Mouse (Mus musculus) heart, embryonic 13.5 days (tissue): ENCODE results near the gene Uncx. TPM values are rescaled to one million over a fixed set of nuclear protein-coding genes. Genes with fewer than 3 reads are reported as not detected.

Experiments used
- ATAC-seq: fragments of 200-750 bp; cut with Nextera tagmentation; 2 replicates; pipeline ENCODE4 v1.8.0; 2017; ENCODE audit warnings: moderate TSS enrichment; ENCODE audit not compliant: insufficient number of reproducible peaks, low FRiP score, low TSS enrichment; ENCODE audit errors: extremely low read depth
- H3K27ac ChIP-seq: fragments of 300-500 bp; sonication (generic); replicated peaks from 2 replicates; pipeline ENCODE4 v1.5.1; 2015; ENCODE audit warnings: moderate library complexity, mild to moderate bottlenecking, inconsistent platforms
- H3K27me3 ChIP-seq: fragments of 300-500 bp; sonication (generic); replicated peaks from 2 replicates; pipeline ENCODE4 v1.6.1; 2015; ENCODE audit warnings: mild to moderate bottlenecking, inconsistent platforms
- H3K36me3 ChIP-seq: fragments of 300-500 bp; sonication (generic); 2 replicates; pipeline ENCODE4 v1.6.1; 2015; ENCODE audit warnings: mild to moderate bottlenecking, inconsistent platforms
- H3K4me1 ChIP-seq: fragments of 300-500 bp; sonication (generic); 2 replicates; pipeline ENCODE4 v1.6.1; 2015; ENCODE audit warnings: inconsistent platforms
- H3K4me2 ChIP-seq: fragments of 300-500 bp; sonication (generic); 2 replicates; pipeline ENCODE4 v1.6.1; 2015; ENCODE audit warnings: inconsistent platforms, mild to moderate bottlenecking, moderate library complexity
- H3K4me3 ChIP-seq: fragments of 300-500 bp; sonication (generic); 2 replicates; pipeline ENCODE4 v1.5.1; 2015; ENCODE audit warnings: moderate library complexity, mild to moderate bottlenecking, inconsistent platforms
- H3K9ac ChIP-seq: fragments of 300-500 bp; sonication (generic); 2 replicates; pipeline ENCODE4 v1.6.1; 2015; ENCODE audit warnings: inconsistent platforms, mild to moderate bottlenecking, moderate library complexity
- H3K9me3 ChIP-seq: fragments of 300-500 bp; sonication (generic); 2 replicates; pipeline ENCODE4 v1.6.1; 2016; ENCODE audit warnings: inconsistent platforms
- WGBS: fragments of 180-500 bp; shearing (Covaris S2); methylation state at CpG from one replicate; pipeline ENCODE4 v1.1.7; 2015; ENCODE audit warnings: mixed read lengths; 5-methylcytosine and 5-hydroxymethylcytosine counted together
- polyA plus RNA-seq: library from polyadenylated mRNA; unstranded; fragments of >200 nt; fragmentation: Nextera tagmentation; extraction: Ambion mirVana; gene quantifications from 2 replicates; pipeline ENCODE4 v1.2.1, GENCODE M21; 2015

Gene Uncx
- polyA plus RNA-seq, 1 experiment from 2014 or later: not detected

GRCm38 (mm10) chr5:139520069-139520834 is 23.0 kb upstream of the Uncx start:
- H3K27ac ChIP-seq: peak overlapping the region; percentile 82
- H3K4me3 ChIP-seq: no peak overlapping the region

GRCm38 (mm10) chr5:139521987-139522386 is 21.3 kb upstream of the Uncx start:
- H3K9me3 ChIP-seq: no peaks in the 10 kb centered on the region
- H3K27me3 ChIP-seq: peaks cover 26% of the 10 kb centered on the region
- H3K4me3 ChIP-seq: no peak overlapping the region
- no peak for ATAC-seq
- peaks cover 24% of the 10 kb centered on the region for H3K4me1 ChIP-seq
- H3K9ac ChIP-seq: no peak overlapping the region
- H3K4me2 ChIP-seq: no peak overlapping the region
- no peaks in the 10 kb centered on the region for H3K36me3 ChIP-seq
- H3K27ac ChIP-seq: no peak overlapping the region
- 48% methylated on average over 10 of the region's 10 CpGs for WGBS

More at GRCm38 (mm10) chr5:139520069-139520834, 23.0 kb upstream of the Uncx start:
- H3K4me2 ChIP-seq: peak overlapping the region; percentile 3
- no peaks in the 10 kb centered on the region for H3K36me3 ChIP-seq
- peak overlapping the region; percentile 1; the same call in 1 of the 2 replicates for H3K9ac ChIP-seq
- peaks cover 29% of the 10 kb centered on the region for H3K4me1 ChIP-seq
- H3K9me3 ChIP-seq: no peaks in the 10 kb centered on the region
- peak; percentile 49; the same call in 1 of the 2 replicates for ATAC-seq
- peaks cover 28% of the 10 kb centered on the region for H3K27me3 ChIP-seq
- 14% methylated on average over 14 of the region's 14 CpGs for WGBS

DNA sequence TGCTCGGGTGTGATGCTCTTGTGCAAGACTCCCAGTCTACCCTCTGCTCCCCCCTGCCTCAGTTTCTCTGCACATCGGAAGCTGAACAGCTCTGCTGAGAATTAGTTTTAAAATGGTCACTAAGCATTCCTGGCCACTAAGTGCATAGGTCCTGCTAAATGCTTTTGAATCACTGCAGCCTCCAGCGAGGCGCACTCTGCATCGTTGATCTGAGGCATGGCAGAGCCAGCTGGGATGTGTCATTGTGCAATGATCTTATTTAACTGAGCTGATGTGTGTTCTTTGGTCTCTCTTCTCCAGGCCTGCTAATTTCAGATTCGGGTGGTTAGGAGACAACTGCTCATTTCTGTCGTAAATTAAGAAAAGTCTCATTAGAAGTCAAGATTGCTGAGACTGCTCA is 14.4 kb upstream of the Uncx start:
- Histone ChIP-seq H3K27ac (no peak overlapping the region), H3K4me2 (no peak overlapping the region), H3K36me3 (no peaks in the 10 kb centered on the region), H3K4me1 (no peaks in the 10 kb centered on the region), H3K4me3 (no peak overlapping the region), H3K27me3 (peaks cover 78% of the 10 kb centered on the region), H3K9ac (no peak overlapping the region), H3K9me3 (no peaks in the 10 kb centered on the region)
- WGBS: 59% methylated on average over 7 of the region's 7 CpGs
- ATAC-seq: no peak

DNA sequence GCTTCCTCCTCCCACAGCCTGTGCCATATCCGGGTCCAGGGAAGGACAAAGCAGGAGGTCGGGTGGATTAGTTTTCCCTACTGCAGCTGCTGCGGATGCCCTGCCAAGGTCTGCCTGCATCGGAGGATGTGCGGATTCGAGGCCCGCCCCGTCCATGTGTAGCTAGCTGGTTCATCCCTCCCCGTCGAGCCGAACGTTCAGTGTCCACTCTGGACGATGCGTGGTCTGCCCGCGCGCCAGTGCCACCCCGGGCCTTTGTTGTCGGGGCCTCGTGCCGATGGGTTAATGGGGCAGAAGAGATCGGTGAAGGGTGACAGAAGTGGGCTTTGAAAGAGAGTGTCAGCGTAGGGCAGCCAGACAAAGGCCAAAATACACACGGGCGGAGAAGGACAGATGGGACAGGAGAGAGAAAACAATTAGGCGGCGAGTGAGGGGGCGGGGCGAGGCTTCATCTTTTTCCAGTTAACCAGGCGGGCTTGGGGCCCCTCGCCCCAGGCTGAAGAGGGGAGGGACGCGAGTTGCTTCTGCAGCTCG is 7.8 kb upstream of the Uncx start:
- H3K36me3 ChIP-seq: no peaks in the 10 kb centered on the region
- no peak for ATAC-seq
- no peaks in the 10 kb centered on the region for H3K9me3 ChIP-seq
- H3K4me3 ChIP-seq: peak overlapping the region; percentile 34
- H3K4me1 ChIP-seq: peaks cover 10% of the 10 kb centered on the region; the same call in 1 of the 2 replicates
- peaks cover 95% of the 10 kb centered on the region for H3K27me3 ChIP-seq
- under 1% methylated on average over 34 of the region's 34 CpGs for WGBS
- no peak overlapping the region for H3K27ac ChIP-seq
- peak overlapping the region; percentile 44; the same call in 1 of the 2 replicates for H3K9ac ChIP-seq
- H3K4me2 ChIP-seq: peak overlapping the region; percentile 59

DNA sequence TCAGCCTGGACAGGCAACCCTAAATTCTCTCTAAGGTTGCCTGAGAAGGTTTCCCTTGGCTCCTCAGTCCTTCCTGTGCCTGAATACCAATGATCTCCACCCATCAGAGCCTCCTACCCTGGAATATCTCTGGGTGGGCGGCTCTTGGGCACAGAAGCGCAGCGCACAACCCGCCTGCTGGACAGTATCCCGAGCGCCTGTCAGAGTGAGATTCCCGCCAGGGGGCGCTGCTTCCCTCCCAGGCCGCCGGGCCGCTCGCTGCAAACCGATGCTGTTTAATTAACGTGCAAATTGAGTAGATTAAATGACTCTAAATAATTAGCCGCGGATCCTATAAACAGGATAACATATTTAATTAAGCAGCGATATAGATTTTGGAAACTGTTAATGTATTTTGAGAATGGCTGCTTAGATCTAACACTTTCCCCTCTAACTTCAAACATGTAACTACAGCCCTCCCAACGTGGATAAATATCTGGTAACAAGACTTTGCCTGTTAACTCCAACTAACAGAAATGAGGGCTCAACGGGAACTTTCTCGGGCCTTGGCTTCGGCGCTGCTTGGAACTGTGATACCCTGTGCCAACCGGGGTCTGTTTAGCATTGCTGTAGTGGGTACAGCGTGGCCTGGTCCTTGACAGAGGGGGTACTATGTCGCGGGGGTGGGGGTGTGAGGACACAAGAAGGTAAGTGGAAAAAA is 6.9 kb upstream of the Uncx start:
- H3K4me1 ChIP-seq: peaks cover 11% of the 10 kb centered on the region; the same call in 1 of the 2 replicates
- peaks cover 97% of the 10 kb centered on the region for H3K27me3 ChIP-seq
- H3K36me3 ChIP-seq: no peaks in the 10 kb centered on the region
- H3K4me3 ChIP-seq: no peak overlapping the region
- no peak overlapping the region for H3K27ac ChIP-seq
- H3K4me2 ChIP-seq: no peak overlapping the region
- 2% methylated on average over 26 of the region's 26 CpGs for WGBS
- no peaks in the 10 kb centered on the region for H3K9me3 ChIP-seq
- ATAC-seq: no peak
- H3K9ac ChIP-seq: no peak overlapping the region

DNA sequence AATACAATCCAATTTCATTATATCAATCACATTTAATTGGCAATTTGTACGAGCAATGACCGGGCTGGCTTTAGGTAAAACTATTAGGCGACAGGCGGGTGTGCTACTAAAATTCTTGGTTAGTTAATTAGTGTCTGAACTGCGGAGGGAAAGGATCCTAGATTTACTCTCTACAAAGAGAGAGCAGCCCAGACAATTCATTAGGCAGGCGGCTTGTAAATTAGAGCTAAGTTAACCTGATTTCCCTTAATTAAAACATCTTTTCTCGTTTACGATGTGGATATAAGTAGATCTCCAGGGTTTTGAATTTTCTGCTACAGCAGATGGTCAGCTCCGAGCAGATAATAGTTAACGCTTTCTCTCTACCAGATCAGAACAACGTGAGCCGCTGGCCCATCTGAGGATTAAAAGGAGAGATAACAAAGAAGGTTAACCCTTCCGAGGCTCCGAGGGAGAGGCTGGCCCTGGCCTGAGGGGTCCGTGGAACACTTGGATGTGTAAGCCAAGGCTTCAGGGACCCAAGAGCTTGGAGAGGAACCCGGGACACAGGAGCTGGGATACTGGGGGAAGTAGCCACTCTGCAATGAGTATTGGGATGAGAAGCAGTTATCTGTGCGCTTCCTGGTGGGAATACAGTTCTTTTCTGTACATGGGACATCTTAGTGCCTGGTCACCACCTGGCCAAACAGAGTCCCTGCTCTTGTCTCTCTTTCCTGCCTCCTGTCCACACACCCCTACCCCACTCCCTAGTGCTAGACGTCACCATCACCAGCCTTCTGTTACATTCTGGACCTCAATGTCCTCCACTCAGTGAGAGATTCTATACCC is 6.2 kb upstream of the Uncx start:
- H3K9me3 ChIP-seq: no peaks in the 10 kb centered on the region
- H3K4me3 ChIP-seq: no peak overlapping the region
- H3K27ac ChIP-seq: no peak overlapping the region

GRCm38 (mm10) chr5:139537739-139538135 is 5.6 kb upstream of the Uncx start:
- H3K9ac ChIP-seq: no peak overlapping the region
- WGBS: 12% methylated on average over 3 of the region's 3 CpGs
- H3K9me3 ChIP-seq: no peaks in the 10 kb centered on the region
- H3K4me3 ChIP-seq: no peak overlapping the region
- H3K27me3 ChIP-seq: peaks cover 97% of the 10 kb centered on the region
- H3K36me3 ChIP-seq: no peaks in the 10 kb centered on the region
- ATAC-seq: no peak
- H3K4me1 ChIP-seq: peaks cover 13% of the 10 kb centered on the region; the same call in 1 of the 2 replicates
- no peak overlapping the region for H3K4me2 ChIP-seq
- H3K27ac ChIP-seq: no peak overlapping the region

More for the DNA sequence above, 6.2 kb upstream of the Uncx start:
- no peak overlapping the region for H3K4me2 ChIP-seq
- no peak overlapping the region for H3K9ac ChIP-seq
- no peaks in the 10 kb centered on the region for H3K36me3 ChIP-seq
- peaks cover 13% of the 10 kb centered on the region; the same call in 1 of the 2 replicates for H3K4me1 ChIP-seq
- WGBS: 7% methylated on average over 18 of the region's 18 CpGs
- peaks cover 97% of the 10 kb centered on the region for H3K27me3 ChIP-seq
- no peak for ATAC-seq

GRCm38 (mm10) chr5:139541151-139542042 is 1.9 kb upstream of the Uncx start:
- 2% methylated on average over 44 of the region's 44 CpGs for WGBS
- no peaks in the 10 kb centered on the region for H3K9me3 ChIP-seq
- H3K27ac ChIP-seq: no peak overlapping the region
- no peaks in the 10 kb centered on the region for H3K36me3 ChIP-seq
- peaks cover 12% of the 10 kb centered on the region for H3K4me1 ChIP-seq
- H3K9ac ChIP-seq: no peak overlapping the region
- no peak overlapping the region for H3K4me2 ChIP-seq
- H3K27me3 ChIP-seq: peaks cover 97% of the 10 kb centered on the region
- ATAC-seq: no peak
- no peak overlapping the region for H3K4me3 ChIP-seq

- Histone ChIP-seq H3K4me2 (no peak overlapping the region), H3K4me3 (no peak overlapping the region), H3K27me3 (peaks cover 97% of the 10 kb centered on the region), H3K27ac (no peak overlapping the region), H3K9me3 (no peaks in the 10 kb centered on the region), H3K4me1 (peaks cover 12% of the 10 kb centered on the region), H3K9ac (no peak overlapping the region), H3K36me3 (no peaks in the 10 kb centered on the region)
- ATAC-seq: no peak
- WGBS: 0% methylated on average over 1 of the region's 1 CpGs
These were observed 1.3 kb upstream of the Uncx start for GRCm38 (mm10) chr5:139542043-139542365.

DNA sequence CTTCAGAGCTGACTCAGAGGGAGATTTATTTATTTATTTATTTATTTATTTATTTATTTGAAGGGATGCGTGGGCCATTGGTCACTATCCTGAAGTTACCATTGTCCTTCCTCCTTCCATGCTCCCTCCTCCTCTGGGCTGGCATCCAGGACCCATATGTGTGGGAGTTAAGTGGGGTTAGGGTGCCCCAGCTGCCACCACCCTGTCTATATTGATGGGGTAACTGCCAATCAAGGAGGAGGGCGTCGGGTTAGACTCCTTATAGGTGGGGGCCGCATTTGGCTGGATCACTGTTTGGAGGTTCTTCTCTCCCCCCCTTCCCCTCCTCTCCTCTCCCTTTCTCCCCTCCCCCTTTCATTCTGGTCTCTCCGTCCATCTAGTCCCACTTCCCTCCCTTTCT is 738 bp upstream of the Uncx start:
- Histone ChIP-seq H3K9me3 (no peaks in the 10 kb centered on the region), H3K4me2 (no peak overlapping the region), H3K27me3 (peaks cover 97% of the 10 kb centered on the region), H3K27ac (no peak overlapping the region), H3K36me3 (no peaks in the 10 kb centered on the region), H3K9ac (no peak overlapping the region), H3K4me3 (no peak overlapping the region), H3K4me1 (peaks cover 16% of the 10 kb centered on the region)
- no peak for ATAC-seq
- 0% methylated on average over 5 of the region's 5 CpGs for WGBS
